Mouse (Mus musculus) bone marrow macrophage, adult 2 months (primary cell): ENCODE data around the gene Dcaf10. TPM values are rescaled to one million over a fixed set of nuclear protein-coding genes. Genes with fewer than 3 reads are reported as not detected.

Source experiments
- H3K27ac ChIP-seq: 2 replicates; pipeline ENCODE4 v1.5.1; 2012; ENCODE audit warnings: low read depth, low read length; ENCODE audit not compliant: insufficient read depth
- H3K4me1 ChIP-seq: 2 replicates; pipeline ENCODE4 v1.6.1; 2012; ENCODE audit warnings: low read length; ENCODE audit not compliant: control insufficient read depth, insufficient read depth
- H3K4me3 ChIP-seq: 2 replicates; pipeline ENCODE4 v1.5.1; 2012; ENCODE audit warnings: mild to moderate bottlenecking, low read length, moderate library complexity; ENCODE audit not compliant: insufficient read depth
- CTCF ChIP-seq: IDR thresholded peaks from 2 replicates; pipeline ENCODE4 v1.5.1; 2012; ENCODE audit warnings: low read depth, mild to moderate bottlenecking, low read length, moderate library complexity
- POLR2A ChIP-seq: IDR thresholded peaks from 2 replicates; pipeline ENCODE4 v1.6.1; 2012; ENCODE audit warnings: mild to moderate bottlenecking, low read depth, low read length, borderline replicate concordance
- polyA plus RNA-seq: library from polyadenylated mRNA; stranded (reverse); fragments of >200 nt; gene quantifications from 2 replicates; pipeline ENCODE4 v1.2.4, GENCODE M21; 2012; ENCODE audit not compliant: missing spikeins, insufficient read depth, insufficient read length

Gene Dcaf10
- polyA plus RNA-seq, 1 experiment: 10.8 TPM

GRCm38 (mm10) chr4:45406397-45406796 is 64.5 kb downstream of the Dcaf10 start:
- Histone ChIP-seq H3K4me1 (peaks cover 17% of the 10 kb centered on the region), H3K27ac (no peak overlapping the region), H3K4me3 (no peak overlapping the region)
- no peak for TF ChIP-seq CTCF
- no peak for TF ChIP-seq POLR2A

DNA sequence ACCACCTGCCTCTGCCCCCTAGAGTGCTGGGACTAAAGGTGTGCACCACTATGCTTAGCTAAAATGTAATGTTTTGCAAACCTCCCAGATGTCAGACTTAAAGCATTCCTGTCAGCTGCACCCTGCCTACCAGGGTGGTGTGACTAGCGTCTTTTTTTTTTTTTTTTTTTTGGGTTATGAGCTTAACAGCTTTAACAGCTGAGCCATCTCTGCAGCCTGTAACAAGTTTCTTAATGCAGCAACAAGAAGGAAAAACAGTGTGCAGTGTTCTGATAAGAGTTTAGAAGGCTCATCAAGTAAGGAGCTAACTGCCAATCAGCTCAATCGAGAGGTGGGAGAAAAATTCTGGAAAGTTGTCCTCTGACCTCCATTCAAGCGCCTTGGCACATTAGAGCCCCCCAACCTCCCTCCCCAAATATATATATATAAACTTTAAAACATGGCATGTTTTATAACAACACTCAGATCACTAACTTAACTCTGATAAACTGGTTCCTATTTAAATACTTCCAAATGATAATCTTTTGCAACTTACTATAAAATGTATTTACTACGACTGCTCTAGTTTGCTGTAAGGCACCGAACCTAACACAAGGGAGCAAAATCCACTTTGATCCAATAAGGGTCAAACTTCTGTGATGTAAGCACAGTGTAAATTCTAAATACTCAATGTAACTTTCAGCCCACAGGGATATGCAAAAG is 65.3 kb downstream of the Dcaf10 start:
- TF ChIP-seq CTCF: no peak
- no peak for TF ChIP-seq POLR2A
- Histone ChIP-seq H3K4me3 (peak overlapping the region; percentile 81; the same call in 1 of the 2 replicates), H3K27ac (no peak overlapping the region), H3K4me1 (peaks cover 17% of the 10 kb centered on the region)

DNA sequence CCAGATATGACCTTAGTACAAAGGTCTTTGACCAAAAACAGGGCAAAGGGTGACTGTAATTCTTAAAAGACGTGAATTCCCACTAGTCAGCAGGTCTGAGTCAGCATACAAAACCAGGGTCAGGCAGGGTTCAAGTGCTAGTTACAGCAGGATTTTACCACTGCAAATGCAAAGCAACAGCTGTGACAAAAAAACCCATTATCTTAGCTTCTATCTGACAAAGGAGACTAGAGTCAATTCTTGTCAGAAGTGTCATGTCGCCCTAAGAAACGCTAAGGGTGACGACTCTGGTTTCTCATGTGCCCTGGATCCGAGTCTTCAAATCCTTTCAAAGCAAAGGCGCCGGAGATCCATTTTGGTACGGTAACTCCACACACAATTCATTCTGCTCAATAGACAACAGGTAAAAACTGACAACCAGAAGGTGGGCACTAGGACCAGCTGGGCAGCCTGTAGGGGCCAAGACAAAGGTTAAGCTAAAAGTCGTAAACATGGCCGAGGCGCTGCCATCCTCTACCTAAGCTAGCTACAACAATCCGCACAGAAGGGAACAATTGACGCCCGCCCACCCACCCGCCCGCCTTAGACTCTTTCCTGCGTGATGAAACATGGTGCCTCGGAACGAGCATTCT is 65.9 kb downstream of the Dcaf10 start:
- Histone ChIP-seq H3K4me1 (peaks cover 17% of the 10 kb centered on the region), H3K27ac (peak overlapping the region; percentile 66), H3K4me3 (peak overlapping the region; percentile 81)
- TF ChIP-seq CTCF: no peak
- no peak for TF ChIP-seq POLR2A

DNA sequence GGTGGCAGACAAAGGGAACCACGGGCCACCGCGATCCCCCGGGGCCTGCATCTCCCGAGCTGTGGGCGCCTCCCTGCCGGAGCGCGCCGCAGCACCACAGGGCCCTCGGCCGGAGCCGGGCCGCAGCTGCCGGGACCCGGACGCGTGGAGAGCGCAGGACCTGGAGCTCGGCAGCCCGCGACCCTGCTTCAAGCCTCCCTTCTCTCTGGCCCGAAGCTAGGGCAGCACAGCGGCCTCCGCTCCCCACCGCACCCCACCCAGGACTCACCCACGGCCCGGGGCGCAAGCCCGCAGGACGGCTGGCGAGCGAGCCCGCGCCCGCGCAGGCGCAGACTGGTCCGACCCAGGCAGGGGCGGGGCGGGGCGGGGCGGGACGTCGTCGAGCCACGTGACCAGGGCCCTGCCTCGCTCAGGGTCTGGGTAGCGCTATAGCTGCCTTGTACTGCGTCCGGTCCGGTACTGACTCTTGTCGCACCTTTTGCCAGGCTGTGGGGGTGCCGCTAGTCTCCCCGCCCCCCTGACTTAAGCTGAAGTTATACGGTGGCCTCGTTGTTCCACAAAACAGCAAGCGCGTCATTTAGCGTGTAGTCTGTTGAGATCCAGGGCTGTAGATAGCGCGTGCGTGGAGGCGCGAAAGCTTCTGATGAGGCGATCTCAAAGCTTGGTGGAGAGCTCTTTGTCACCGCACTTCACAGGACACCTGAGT is 66.7 kb downstream of the Dcaf10 start, which contains the start of gene Slc25a51:
Gene Slc25a51, minus strand, starts transcription at position 340 of the 706 bp plus-strand sequence.
- Histone ChIP-seq H3K4me1 (peaks cover 17% of the 10 kb centered on the region), H3K4me3 (peak within 1 kb of the TSS; percentile 81), H3K27ac (peak within 1 kb of the TSS; percentile 68)
- TF ChIP-seq CTCF (no peak), POLR2A (peak; percentile 79; the same call in 1 of the 2 replicates)

GRCm38 (mm10) chr4:45409270-45409669 is 67.4 kb downstream of the Dcaf10 start:
- H3K27ac ChIP-seq: peak overlapping the region; percentile 68
- H3K4me1 ChIP-seq: peaks cover 17% of the 10 kb centered on the region
- TF ChIP-seq CTCF (no peak), POLR2A (no peak)
- peak overlapping the region; percentile 81 for H3K4me3 ChIP-seq

GRCm38 (mm10) chr4:45411181-45411790 is 69.4 kb downstream of the Dcaf10 start:
- no peak for TF ChIP-seq POLR2A
- Histone ChIP-seq H3K4me3 (no peak overlapping the region), H3K27ac (no peak overlapping the region), H3K4me1 (peaks cover 15% of the 10 kb centered on the region)

DNA sequence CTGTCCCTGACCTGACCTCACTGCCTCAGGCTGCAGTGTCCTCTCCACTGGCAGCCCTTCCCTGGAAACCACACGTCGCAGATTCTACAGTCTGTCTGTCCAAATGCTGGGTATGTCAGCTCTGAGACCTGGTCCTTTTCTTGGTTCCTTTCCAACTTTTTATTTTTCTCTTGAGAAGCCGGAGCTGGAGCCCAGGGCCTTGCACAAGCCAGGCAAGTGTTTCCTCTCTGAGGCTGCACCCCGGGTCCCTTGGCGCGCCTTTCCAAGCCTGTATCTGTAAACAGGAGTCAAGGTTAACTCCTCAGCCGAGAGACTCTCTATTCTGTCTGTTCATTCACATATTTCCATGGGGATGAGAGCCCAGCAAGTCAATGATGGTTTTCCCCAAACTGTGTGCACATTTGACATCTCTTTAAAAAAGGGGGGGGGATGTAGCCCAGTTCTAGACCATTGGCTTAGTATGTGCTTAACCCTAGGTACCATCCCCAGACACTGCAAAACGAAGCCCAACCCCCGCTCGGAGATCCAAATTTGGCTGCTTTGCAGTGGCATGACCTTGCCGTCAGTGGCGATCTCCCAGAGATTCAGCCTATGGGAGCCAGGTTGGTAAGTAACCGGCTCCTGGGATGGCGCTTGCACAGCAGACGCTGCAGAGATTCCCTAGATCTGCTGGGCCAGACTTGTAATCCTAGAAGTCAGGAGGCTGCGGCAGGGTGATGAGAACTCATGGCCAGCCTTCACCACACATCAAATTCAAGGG is 70.7 kb downstream of the Dcaf10 start:
- Histone ChIP-seq H3K4me1 (peaks cover 10% of the 10 kb centered on the region), H3K4me3 (no peak overlapping the region), H3K27ac (no peak overlapping the region)
- TF ChIP-seq POLR2A (no peak), CTCF (no peak)

GRCm38 (mm10) chr4:45413674-45414338 is 71.9 kb downstream of the Dcaf10 start:
- no peak overlapping the region for H3K27ac ChIP-seq

GRCm38 (mm10) chr4:45416314-45416713 is 74.4 kb downstream of the Dcaf10 start:
- no peaks in the 10 kb centered on the region for H3K4me1 ChIP-seq
- H3K27ac ChIP-seq: no peak overlapping the region
- no peak overlapping the region for H3K4me3 ChIP-seq
- TF ChIP-seq CTCF (no peak), POLR2A (no peak)

More at GRCm38 (mm10) chr4:45413674-45414338, 71.9 kb downstream of the Dcaf10 start:
- H3K4me1 ChIP-seq: peaks cover 10% of the 10 kb centered on the region
- no peak overlapping the region for H3K4me3 ChIP-seq
- TF ChIP-seq CTCF: no peak
